Mouse (Mus musculus) myocyte (in vitro differentiated cells): Measurements from ENCODE around the gene Auts2.

Experiments used
- E2F4 ChIP-seq: IDR thresholded peaks from one replicate; pipeline ENCODE4 v1.6.1; 2011; ENCODE audit warnings: mild to moderate bottlenecking, control low read depth, moderate library complexity; ENCODE audit not compliant: insufficient read depth
- POLR2AphosphoS2 ChIP-seq: IDR thresholded peaks from one replicate; pipeline ENCODE4 v1.6.1; 2011; ENCODE audit warnings: low read depth, control low read depth; ENCODE audit not compliant: insufficient read length
- SRF ChIP-seq: IDR thresholded peaks from one replicate; pipeline ENCODE4 v1.6.1; 2011; ENCODE audit warnings: low read depth; ENCODE audit not compliant: control insufficient read depth, insufficient read length
- USF1 ChIP-seq: IDR thresholded peaks from one replicate; pipeline ENCODE4 v1.6.1; 2011; ENCODE audit warnings: low read depth, mild to moderate bottlenecking, control low read depth, moderate library complexity

DNA sequence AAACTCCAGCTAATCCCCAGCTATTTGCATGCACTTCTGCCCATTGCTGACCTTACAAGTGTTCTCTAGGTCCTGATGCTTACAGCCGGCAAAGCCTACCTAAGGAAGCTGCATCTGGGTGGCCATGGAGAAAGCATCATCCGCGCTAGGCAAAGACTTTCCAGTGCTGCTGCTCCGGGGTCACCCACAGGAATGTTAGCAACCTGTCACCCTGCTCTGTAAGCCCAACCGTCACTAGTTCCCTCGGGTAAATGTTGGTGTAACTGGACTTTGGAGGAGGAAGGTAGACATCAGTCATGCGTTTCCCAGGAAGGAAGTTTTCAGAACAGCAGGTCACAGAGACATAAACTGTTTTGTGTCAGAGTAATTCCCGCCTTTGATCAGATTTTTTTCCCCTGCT is 287.6 kb downstream of the Auts2 start:
- no peak for TF ChIP-seq E2F4
- no peak for TF ChIP-seq POLR2AphosphoS2
- no peak for TF ChIP-seq SRF
- no peak for TF ChIP-seq USF1
